Mouse (Mus musculus): ENCODE measurements around the gene Stx6.

DNA sequence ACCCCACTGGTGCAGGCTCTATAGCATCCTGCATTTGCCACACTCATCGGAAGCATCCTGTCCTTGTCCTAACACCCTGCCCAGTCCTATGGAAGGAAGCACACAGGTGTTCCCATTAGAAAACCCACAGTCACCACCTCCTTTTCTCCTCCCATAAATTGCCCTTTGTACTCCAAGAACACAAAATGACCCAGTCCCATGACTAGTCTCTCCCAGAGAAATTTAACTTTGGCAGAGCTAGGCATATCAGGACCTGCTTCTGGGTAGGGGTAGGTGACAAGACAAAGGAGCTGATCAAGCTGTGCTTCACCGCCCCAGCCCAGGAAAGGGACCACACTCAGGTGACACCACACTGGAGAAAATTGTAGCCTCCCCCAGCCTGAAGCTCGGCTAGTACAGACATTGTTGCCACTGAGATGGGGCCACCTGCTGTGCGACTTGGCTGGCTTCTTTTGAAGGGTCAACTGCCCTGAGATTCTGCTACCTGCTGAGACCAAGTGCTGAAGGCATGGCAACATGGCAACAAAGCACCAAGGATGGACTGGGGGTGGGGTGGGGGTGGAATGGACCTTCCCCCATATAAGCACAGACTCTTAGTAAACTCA lies 92.1 kb downstream of the Stx6 start:
- TF ChIP-seq TAL1 (IDR thresholded peaks at IDR 0.05; ENCODE audit: low read length) (no peak), GATA1 (IDR thresholded peaks at IDR 0.05; ENCODE audit: low read length) (no peak)
